Mouse (Mus musculus) liver, postnatal 0 days (tissue): ENCODE measurements at regions not wholly inside any gene's neighbourhood (a gene's known extent, or its start where the extent isn't known, plus 50 kb on each side); places are given as distances from the start of the nearest gene placed in this dataset.

Experiments used
- CTCF ChIP-seq: sonication (generic); IDR thresholded peaks from 2 replicates; pipeline ENCODE4 v1.5.1; 2016; ENCODE audit warnings: antibody characterized with exemption, low read depth
- EP300 ChIP-seq: IDR thresholded peaks from 2 replicates; pipeline ENCODE4 v1.6.1; 2016; ENCODE audit warnings: antibody characterized with exemption, low read depth, mild to moderate bottlenecking

DNA sequence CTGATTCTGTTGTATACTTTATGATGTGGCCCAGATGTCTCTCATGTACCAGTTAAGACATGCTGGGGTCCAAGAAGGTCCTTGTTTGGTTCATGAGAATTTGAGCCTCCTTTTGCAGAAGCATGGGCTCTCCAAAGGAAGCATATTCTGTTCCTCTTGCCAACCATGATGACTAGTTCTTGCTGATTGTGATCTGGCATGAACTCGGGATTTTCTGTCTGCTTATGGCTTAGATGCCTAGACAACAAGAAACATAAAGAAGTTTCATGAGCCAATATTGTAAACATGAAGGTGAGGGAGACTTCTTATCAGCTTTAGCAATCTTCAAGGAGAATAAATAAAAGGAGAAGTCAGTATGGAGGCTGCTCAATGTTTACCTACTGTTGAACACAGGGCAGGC is 52.7 kb upstream of the Mroh9 start:
- TF ChIP-seq CTCF (no peak), EP300 (no peak)
